Mouse (Mus musculus): Measurements from ENCODE around the gene Ttc5. TPM values are rescaled to one million over a fixed set of nuclear protein-coding genes. Genes with fewer than 3 reads are reported as not detected.
A peak's percentile ranks its signal among the peaks of the same experiment; 100 is the strongest.
"Not testable (repeated sequence)": the region's sequence is repeated elsewhere in the genome, so short reads cannot be mapped to it uniquely, and the experiment has no call there.

Gene Ttc5
- polyA plus RNA-seq, 1 experiment from 2014 or later = 71.7 TPM

DNA sequence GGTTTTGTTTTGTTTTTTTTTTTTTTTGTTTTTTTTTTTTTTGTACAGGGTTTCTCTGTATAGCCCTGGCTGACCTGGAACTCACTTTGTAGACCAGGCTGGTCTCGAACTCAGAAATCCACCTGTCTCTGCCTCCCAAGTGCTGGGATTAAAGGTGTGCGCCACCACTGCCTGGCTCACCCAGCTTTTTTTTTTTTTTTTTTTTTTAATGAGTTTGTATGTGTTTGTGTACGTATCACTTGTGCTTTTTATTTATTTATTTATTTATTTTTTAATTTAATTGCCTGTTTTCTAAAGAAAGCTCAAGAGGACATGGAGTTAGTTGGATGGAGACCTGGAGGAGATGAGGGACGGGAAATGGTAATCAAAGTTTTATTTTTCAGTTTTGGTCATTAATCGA, 21.1 kb upstream of the Ttc5 start:
- not testable (repeated sequence) for H3K9me3 ChIP-seq (ENCODE audit: control insufficient read depth, low read length); H3K27me3 ChIP-seq (ENCODE audit: control insufficient read depth, insufficient read depth, low read depth, low read length); H3K9ac ChIP-seq (ENCODE audit: low read length); H3K36me3 ChIP-seq (ENCODE audit: control insufficient read depth, insufficient read depth, low read length); H3K4me3 ChIP-seq (ENCODE audit: low read length); H3K4me1 ChIP-seq (replicated peaks; ENCODE audit: control insufficient read depth, insufficient read depth, low read length); ATAC-seq (ENCODE audit: low read depth)
- 81% methylated on average over 5 of the region's 5 CpGs for WGBS
- Histone ChIP-seq H3K27ac (ENCODE audit: low read length) (0 out of 2 replicates have a peak overlapping the region, but pooled peaks have one; percentile 36), H3K4me2 (ENCODE audit: low read depth, low read length) (peak overlapping the region; percentile 42)

DNA sequence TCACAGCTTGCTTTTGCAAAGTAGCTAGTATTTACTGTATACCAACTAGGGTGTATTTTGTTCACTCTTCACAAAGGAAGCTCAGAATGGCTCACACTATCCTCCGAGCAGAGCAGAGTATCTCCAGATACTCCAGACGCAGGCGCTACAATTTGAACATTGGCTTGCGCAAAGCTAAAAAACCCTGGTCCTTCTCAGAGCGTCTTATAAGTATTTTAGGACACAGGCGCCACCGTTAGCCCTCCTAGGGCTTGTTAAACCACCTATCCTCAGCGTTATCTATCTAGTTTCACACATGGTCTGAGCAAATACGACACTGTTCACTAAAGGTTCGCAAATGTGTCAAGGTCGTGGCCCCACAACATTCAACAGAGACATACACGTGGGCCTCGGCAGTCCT, 19.4 kb upstream of the Ttc5 start:
- Histone ChIP-seq H3K27ac (ENCODE audit: low read length) (no peak overlapping the region), H3K9ac (ENCODE audit: low read length) (no peak overlapping the region), H3K4me3 (ENCODE audit: low read length) (no peak overlapping the region), H3K4me1 (replicated peaks; ENCODE audit: control insufficient read depth, insufficient read depth, low read length) (peaks cover 5% of the 10 kb centered on the region; the same call in 1 of the 2 replicates), H3K36me3 (ENCODE audit: control insufficient read depth, insufficient read depth, low read length) (no peaks in the 10 kb centered on the region), H3K9me3 (ENCODE audit: control insufficient read depth, low read length) (no peaks in the 10 kb centered on the region), H3K4me2 (ENCODE audit: low read depth, low read length) (no peak overlapping the region), H3K27me3 (ENCODE audit: control insufficient read depth, insufficient read depth, low read depth, low read length) (no peaks in the 10 kb centered on the region)
- WGBS = 58% methylated on average over 13 of the region's 13 CpGs
- no peak for ATAC-seq (ENCODE audit: low read depth)

DNA sequence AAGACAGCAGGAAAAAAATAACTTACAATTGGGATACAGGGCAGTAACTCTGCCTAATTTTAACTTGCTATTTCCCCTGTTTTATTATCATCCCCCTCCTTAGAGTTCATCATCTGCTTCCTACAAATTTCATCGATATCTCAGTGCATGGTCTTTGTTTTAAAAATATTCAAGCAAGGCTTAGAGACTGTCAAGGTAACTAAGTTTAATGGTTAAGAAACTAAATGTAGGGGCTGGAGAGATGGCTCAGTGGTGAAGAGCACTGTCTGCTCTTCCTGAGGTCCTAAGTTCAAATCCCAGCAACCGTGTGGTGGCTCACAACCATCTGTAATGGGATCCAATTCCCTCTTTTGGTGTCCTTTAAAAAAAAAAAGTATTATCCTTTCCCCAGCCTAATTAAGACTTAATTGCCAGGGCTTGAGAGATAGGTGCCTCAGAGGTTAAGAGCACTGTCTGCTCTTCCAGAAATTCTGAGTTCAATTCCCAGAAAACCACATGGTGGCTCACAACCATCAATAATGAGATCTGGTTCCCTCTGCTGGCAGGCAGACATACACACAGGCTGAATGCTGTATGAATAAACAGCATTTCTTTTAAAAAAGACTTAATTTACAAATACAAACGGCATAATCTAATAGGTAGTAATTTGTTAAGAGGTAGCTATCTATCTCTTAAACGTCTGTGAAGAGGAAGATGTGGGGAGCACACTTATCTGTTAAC, 17.7 kb upstream of the Ttc5 start:
- H3K27me3 ChIP-seq (ENCODE audit: control insufficient read depth, insufficient read depth, low read depth, low read length) = no peaks in the 10 kb centered on the region
- H3K4me3 ChIP-seq (ENCODE audit: low read length) = no peak overlapping the region
- no peak overlapping the region for H3K27ac ChIP-seq (ENCODE audit: low read length)
- H3K4me2 ChIP-seq (ENCODE audit: low read depth, low read length) = no peak overlapping the region
- H3K36me3 ChIP-seq (ENCODE audit: control insufficient read depth, insufficient read depth, low read length) = no peaks in the 10 kb centered on the region
- no peaks in the 10 kb centered on the region for H3K9me3 ChIP-seq (ENCODE audit: control insufficient read depth, low read length)
- no peak overlapping the region for H3K9ac ChIP-seq (ENCODE audit: low read length)
- 0 out of 2 replicates have a peak, but pooled peaks cover 2% of the 10 kb centered on the region for H3K4me1 ChIP-seq (replicated peaks; ENCODE audit: control insufficient read depth, insufficient read depth, low read length)
- WGBS = 53% methylated on average over 4 of the region's 4 CpGs
- no peak for ATAC-seq (ENCODE audit: low read depth)

DNA sequence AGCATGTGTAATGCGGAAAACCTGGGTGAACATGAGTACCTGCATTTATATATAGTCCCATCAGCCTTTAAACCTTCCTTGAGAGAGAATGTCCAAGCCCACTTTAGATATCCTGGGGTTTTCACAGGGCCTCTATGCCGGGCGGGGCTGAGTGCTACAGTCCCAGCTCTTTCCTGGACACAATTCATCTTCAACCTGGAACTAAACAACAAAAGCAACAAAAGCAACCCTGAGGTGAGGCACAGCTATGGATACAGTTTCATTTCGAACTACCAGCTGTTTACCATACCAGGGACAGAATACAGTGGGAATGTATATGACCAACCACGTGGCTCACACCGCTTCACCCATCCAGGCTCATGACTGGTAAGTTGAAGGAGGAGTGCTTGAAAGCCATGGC, 17.1 kb upstream of the Ttc5 start:
- no peak overlapping the region for H3K4me3 ChIP-seq (ENCODE audit: low read length)
- no peaks in the 10 kb centered on the region for H3K36me3 ChIP-seq (ENCODE audit: control insufficient read depth, insufficient read depth, low read length)
- no peaks in the 10 kb centered on the region for H3K27me3 ChIP-seq (ENCODE audit: control insufficient read depth, insufficient read depth, low read depth, low read length)
- H3K4me1 ChIP-seq (replicated peaks; ENCODE audit: control insufficient read depth, insufficient read depth, low read length) = 0 out of 2 replicates have a peak, but pooled peaks cover 2% of the 10 kb centered on the region
- WGBS = 84% methylated on average over 6 of the region's 6 CpGs
- no peaks in the 10 kb centered on the region for H3K9me3 ChIP-seq (ENCODE audit: control insufficient read depth, low read length)
- no peak overlapping the region for H3K9ac ChIP-seq (ENCODE audit: low read length)
- no peak overlapping the region for H3K4me2 ChIP-seq (ENCODE audit: low read depth, low read length)
- no peak for ATAC-seq (ENCODE audit: low read depth)
- no peak overlapping the region for H3K27ac ChIP-seq (ENCODE audit: low read length)

DNA sequence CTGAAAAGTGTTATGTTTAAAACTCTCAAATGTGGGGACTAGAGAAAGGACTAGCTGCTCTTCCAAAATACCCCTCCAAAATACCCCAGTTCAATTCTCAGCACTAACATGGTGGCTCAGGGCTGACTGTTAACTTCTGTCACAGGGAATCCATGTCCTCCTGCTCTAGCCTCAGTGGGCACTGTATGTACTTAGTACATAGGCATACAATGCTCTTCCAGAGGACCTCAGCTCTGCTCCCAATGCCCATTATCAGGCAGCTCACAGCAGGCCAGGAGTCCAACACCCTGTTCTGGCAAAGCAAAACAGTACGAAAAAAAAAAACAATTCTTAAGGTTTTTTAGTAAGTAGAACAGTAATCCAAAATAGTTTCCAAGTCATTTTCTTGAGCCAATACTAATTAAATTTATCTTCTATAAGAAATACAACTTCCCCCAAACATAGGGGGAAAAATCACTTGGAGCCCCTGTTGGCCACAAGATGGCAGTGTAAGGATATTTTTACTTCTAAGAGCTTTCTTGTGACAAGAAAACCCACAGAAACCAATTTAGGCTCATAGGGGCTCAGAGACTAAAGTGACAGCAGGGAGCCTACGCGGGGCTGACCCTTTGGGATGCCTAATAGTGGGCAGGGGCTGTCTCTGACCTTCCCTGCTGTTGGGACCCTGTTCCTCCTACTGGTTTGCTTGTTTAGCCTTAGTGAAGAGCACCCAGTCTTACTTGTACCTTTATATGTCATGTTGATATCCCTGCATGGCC, 14.4 kb upstream of the Ttc5 start:
- peak overlapping the region; percentile 14; the same call in 1 of the 2 replicates for H3K4me2 ChIP-seq (ENCODE audit: low read depth, low read length)
- ATAC-seq (ENCODE audit: low read depth) = peak; percentile 36; the same call in 1 of the 2 replicates
- no peak overlapping the region for H3K4me3 ChIP-seq (ENCODE audit: low read length)
- no peak overlapping the region for H3K9ac ChIP-seq (ENCODE audit: low read length)
- no peaks in the 10 kb centered on the region for H3K9me3 ChIP-seq (ENCODE audit: control insufficient read depth, low read length)
- H3K4me1 ChIP-seq (replicated peaks; ENCODE audit: control insufficient read depth, insufficient read depth, low read length) = no peaks in the 10 kb centered on the region
- H3K36me3 ChIP-seq (ENCODE audit: control insufficient read depth, insufficient read depth, low read length) = no peaks in the 10 kb centered on the region
- H3K27ac ChIP-seq (ENCODE audit: low read length) = no peak overlapping the region
- 4% methylated on average over 3 of the region's 3 CpGs for WGBS
- no peaks in the 10 kb centered on the region for H3K27me3 ChIP-seq (ENCODE audit: control insufficient read depth, insufficient read depth, low read depth, low read length)

DNA sequence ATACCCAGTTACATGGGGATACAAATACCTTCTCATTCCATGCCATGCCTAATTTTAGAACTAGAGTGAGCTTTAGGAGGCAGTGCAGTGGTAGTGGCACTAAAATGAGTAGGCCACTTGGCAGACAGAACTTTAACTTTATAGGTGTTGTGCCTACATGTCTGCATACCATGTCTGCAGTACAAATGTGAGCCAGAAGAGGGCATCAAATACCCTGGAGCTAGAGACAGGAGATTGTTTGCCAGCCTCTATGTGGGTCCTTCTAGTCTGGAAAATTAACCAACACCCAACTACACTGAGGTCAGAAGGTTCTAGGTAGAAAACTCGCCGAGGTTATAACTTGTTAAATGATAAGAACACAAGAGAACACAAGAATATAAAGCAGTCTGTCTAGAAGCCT, 13.2 kb upstream of the Ttc5 start:
- H3K36me3 ChIP-seq (ENCODE audit: control insufficient read depth, insufficient read depth, low read length) = no peaks in the 10 kb centered on the region
- no peak overlapping the region for H3K4me2 ChIP-seq (ENCODE audit: low read depth, low read length)
- no peak overlapping the region for H3K4me3 ChIP-seq (ENCODE audit: low read length)
- H3K4me1 ChIP-seq (replicated peaks; ENCODE audit: control insufficient read depth, insufficient read depth, low read length) = no peaks in the 10 kb centered on the region
- no peak overlapping the region for H3K9ac ChIP-seq (ENCODE audit: low read length)
- WGBS = 58% methylated on average over 2 of the region's 2 CpGs
- no peak for ATAC-seq (ENCODE audit: low read depth)
- no peak overlapping the region for H3K27ac ChIP-seq (ENCODE audit: low read length)
- H3K9me3 ChIP-seq (ENCODE audit: control insufficient read depth, low read length) = no peaks in the 10 kb centered on the region
- H3K27me3 ChIP-seq (ENCODE audit: control insufficient read depth, insufficient read depth, low read depth, low read length) = no peaks in the 10 kb centered on the region

DNA sequence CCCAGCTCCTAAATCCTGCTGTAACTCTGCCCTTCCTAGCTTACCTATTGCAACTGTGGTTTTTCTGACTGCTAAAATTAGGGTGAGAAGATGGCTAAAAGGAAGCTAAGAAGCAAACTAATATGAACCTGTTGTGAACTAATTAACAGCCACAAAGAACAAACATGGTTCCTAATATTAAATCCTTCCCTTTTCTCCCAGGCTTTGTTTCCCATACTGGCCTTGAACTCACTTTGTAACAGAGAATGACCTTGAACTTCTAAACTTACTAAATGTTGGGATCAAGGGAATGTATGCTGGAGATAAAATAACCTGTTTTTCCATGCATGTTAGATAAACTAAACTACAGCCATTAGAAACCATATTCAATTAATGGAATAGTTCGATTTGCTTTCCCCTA, 11.1 kb upstream of the Ttc5 start:
- Histone ChIP-seq H3K27ac (ENCODE audit: low read length) (no peak overlapping the region), H3K4me1 (replicated peaks; ENCODE audit: control insufficient read depth, insufficient read depth, low read length) (no peaks in the 10 kb centered on the region), H3K9me3 (ENCODE audit: control insufficient read depth, low read length) (no peaks in the 10 kb centered on the region), H3K4me3 (ENCODE audit: low read length) (no peak overlapping the region), H3K36me3 (ENCODE audit: control insufficient read depth, insufficient read depth, low read length) (no peaks in the 10 kb centered on the region), H3K4me2 (ENCODE audit: low read depth, low read length) (no peak overlapping the region), H3K27me3 (ENCODE audit: control insufficient read depth, insufficient read depth, low read depth, low read length) (no peaks in the 10 kb centered on the region), H3K9ac (ENCODE audit: low read length) (no peak overlapping the region)
- WGBS = 78% methylated on average over 1 of the region's 1 CpGs
- no peak for ATAC-seq (ENCODE audit: low read depth)

DNA sequence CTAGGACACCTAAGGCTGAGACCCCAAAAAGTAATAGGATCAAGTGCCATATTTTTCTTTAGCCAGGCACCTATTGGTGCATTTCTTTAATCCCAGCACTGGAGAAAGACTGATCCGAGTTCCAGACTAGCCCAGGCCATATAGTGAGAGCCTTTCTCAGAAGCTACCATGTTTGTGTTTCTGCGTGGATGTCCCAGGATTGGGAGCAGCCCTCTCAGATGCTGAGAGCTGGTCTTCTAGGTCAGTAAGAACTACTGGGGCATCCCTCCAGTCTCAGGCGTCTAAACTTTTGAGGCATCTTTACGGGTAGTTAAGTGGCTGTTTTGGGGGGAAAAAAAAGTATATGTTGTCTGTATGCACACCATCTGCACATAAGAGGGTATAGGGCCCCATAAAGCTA, 10.6 kb upstream of the Ttc5 start:
- no peak overlapping the region for H3K4me2 ChIP-seq (ENCODE audit: low read depth, low read length)
- WGBS = 76% methylated on average over 4 of the region's 4 CpGs
- no peaks in the 10 kb centered on the region for H3K27me3 ChIP-seq (ENCODE audit: control insufficient read depth, insufficient read depth, low read depth, low read length)
- no peak overlapping the region for H3K9ac ChIP-seq (ENCODE audit: low read length)
- H3K9me3 ChIP-seq (ENCODE audit: control insufficient read depth, low read length) = no peaks in the 10 kb centered on the region
- no peak overlapping the region for H3K27ac ChIP-seq (ENCODE audit: low read length)
- no peaks in the 10 kb centered on the region for H3K36me3 ChIP-seq (ENCODE audit: control insufficient read depth, insufficient read depth, low read length)
- no peak overlapping the region for H3K4me3 ChIP-seq (ENCODE audit: low read length)
- ATAC-seq (ENCODE audit: low read depth) = no peak
- no peaks in the 10 kb centered on the region for H3K4me1 ChIP-seq (replicated peaks; ENCODE audit: control insufficient read depth, insufficient read depth, low read length)

DNA sequence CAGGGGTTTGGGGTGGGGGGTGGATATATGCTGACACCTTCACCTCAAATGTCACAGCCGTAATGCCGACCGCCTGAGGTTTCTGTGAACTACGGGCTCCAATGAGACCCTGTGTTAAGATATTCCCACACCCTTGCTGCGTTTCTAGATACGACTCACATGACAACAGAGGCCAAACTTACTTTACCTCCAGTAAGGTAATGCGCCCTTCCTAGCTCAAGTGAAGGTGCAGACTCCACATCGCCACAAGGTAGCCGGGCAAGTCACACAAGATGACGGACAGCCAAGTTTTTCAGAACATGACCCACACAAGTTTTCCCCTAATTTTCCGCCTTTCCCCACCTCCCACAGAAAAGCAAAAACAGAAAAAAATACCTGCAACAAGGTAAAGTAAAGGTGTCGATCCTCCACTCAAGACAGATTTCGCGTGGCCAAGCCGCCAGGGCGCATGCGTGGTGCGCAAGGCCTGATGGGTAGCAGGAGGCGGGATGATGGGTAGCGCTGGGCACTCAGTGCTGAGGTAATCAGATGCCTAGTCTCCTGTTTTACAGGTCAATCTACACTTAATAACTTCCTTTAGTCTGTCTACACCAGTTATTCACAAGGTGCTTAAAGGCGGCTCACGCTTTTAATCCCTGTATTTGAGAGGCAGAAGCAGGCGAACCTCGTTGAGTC, 10.1 kb upstream of the Ttc5 start:
- Histone ChIP-seq H3K4me1 (replicated peaks; ENCODE audit: control insufficient read depth, insufficient read depth, low read length) (no peaks in the 10 kb centered on the region), H3K4me2 (ENCODE audit: low read depth, low read length) (no peak overlapping the region), H3K9ac (ENCODE audit: low read length) (no peak overlapping the region), H3K36me3 (ENCODE audit: control insufficient read depth, insufficient read depth, low read length) (no peaks in the 10 kb centered on the region), H3K27me3 (ENCODE audit: control insufficient read depth, insufficient read depth, low read depth, low read length) (no peaks in the 10 kb centered on the region), H3K4me3 (ENCODE audit: low read length) (no peak overlapping the region), H3K27ac (ENCODE audit: low read length) (no peak overlapping the region), H3K9me3 (ENCODE audit: control insufficient read depth, low read length) (no peaks in the 10 kb centered on the region)
- WGBS = 90% methylated on average over 24 of the region's 24 CpGs
- no peak for ATAC-seq (ENCODE audit: low read depth)
